Mouse (Mus musculus): Measurements from ENCODE around the gene Palm2. TPM values are rescaled to one million over a fixed set of nuclear protein-coding genes. Genes with fewer than 3 reads are reported as not detected.

The Palm2 gene
- polyA plus RNA-seq, 1 experiment from 2014 or later, result 9.7 TPM

- Histone ChIP-seq H3K4me2 (replicated peaks) (no peak overlapping the region), H3K27me3 (no peaks in the 10 kb centered on the region), H3K36me3 (0 out of 2 replicates have a peak, but pooled peaks cover 3% of the 10 kb centered on the region), H3K9me3 (no peaks in the 10 kb centered on the region), H3K4me3 (no peak overlapping the region), H3K9ac (no peak overlapping the region), H3K27ac (no peak overlapping the region), H3K4me1 (no peaks in the 10 kb centered on the region)
- ATAC-seq (ENCODE audit: low FRiP score, low read depth), result no peak
- 80% methylated on average over 11 of the region's 11 CpGs for WGBS
These were observed 297.0 kb downstream of the Palm2 start for GRCm38 (mm10) chr4:57730801-57731598.

GRCm38 (mm10) chr4:57732351-57732750 lies 298.3 kb downstream of the Palm2 start:
- WGBS, result 79% methylated on average over 5 of the region's 5 CpGs
- Histone ChIP-seq H3K9me3 (no peaks in the 10 kb centered on the region), H3K27me3 (no peaks in the 10 kb centered on the region), H3K4me1 (no peaks in the 10 kb centered on the region), H3K4me3 (no peak overlapping the region), H3K9ac (no peak overlapping the region), H3K27ac (no peak overlapping the region), H3K36me3 (0 out of 2 replicates have a peak, but pooled peaks cover 3% of the 10 kb centered on the region), H3K4me2 (replicated peaks) (no peak overlapping the region)
- ATAC-seq (ENCODE audit: low FRiP score, low read depth), result no peak

GRCm38 (mm10) chr4:57733445-57733844 lies 299.4 kb downstream of the Palm2 start:
- Histone ChIP-seq H3K36me3 (0 out of 2 replicates have a peak, but pooled peaks cover 3% of the 10 kb centered on the region), H3K9me3 (no peaks in the 10 kb centered on the region), H3K9ac (no peak overlapping the region), H3K4me1 (peaks cover 5% of the 10 kb centered on the region), H3K27me3 (no peaks in the 10 kb centered on the region), H3K27ac (no peak overlapping the region), H3K4me3 (no peak overlapping the region), H3K4me2 (replicated peaks) (no peak overlapping the region)
- no peak for ATAC-seq (ENCODE audit: low FRiP score, low read depth)
- 74% methylated on average over 3 of the region's 3 CpGs for WGBS

- no peak for ATAC-seq (ENCODE audit: low FRiP score, low read depth)
- H3K9me3 ChIP-seq, result no peaks in the 10 kb centered on the region
- H3K27ac ChIP-seq, result no peak overlapping the region
- no peak overlapping the region for H3K4me3 ChIP-seq
- H3K36me3 ChIP-seq, result 0 out of 2 replicates have a peak, but pooled peaks cover 3% of the 10 kb centered on the region
- H3K4me2 ChIP-seq (replicated peaks), result no peak overlapping the region
- no peak overlapping the region for H3K9ac ChIP-seq
- H3K27me3 ChIP-seq, result no peaks in the 10 kb centered on the region
- WGBS, result 78% methylated on average over 5 of the region's 5 CpGs
- peaks cover 18% of the 10 kb centered on the region for H3K4me1 ChIP-seq
These were observed 301.4 kb downstream of the Palm2 start for GRCm38 (mm10) chr4:57735426-57735825.

GRCm38 (mm10) chr4:57738856-57739552 lies 305.0 kb downstream of the Palm2 start:
- H3K9me3 ChIP-seq, result no peaks in the 10 kb centered on the region
- no peak overlapping the region for H3K9ac ChIP-seq
- no peaks in the 10 kb centered on the region for H3K27me3 ChIP-seq
- peak overlapping the region; percentile 44 for H3K27ac ChIP-seq
- no peak overlapping the region; the same call in 1 of the 2 replicates for H3K4me2 ChIP-seq (replicated peaks)
- no peak for ATAC-seq (ENCODE audit: low FRiP score, low read depth)
- H3K4me1 ChIP-seq, result peaks cover 34% of the 10 kb centered on the region
- WGBS, result 12% methylated on average over 8 of the region's 8 CpGs
- no peaks in the 10 kb centered on the region for H3K36me3 ChIP-seq
- H3K4me3 ChIP-seq, result no peak overlapping the region

DNA sequence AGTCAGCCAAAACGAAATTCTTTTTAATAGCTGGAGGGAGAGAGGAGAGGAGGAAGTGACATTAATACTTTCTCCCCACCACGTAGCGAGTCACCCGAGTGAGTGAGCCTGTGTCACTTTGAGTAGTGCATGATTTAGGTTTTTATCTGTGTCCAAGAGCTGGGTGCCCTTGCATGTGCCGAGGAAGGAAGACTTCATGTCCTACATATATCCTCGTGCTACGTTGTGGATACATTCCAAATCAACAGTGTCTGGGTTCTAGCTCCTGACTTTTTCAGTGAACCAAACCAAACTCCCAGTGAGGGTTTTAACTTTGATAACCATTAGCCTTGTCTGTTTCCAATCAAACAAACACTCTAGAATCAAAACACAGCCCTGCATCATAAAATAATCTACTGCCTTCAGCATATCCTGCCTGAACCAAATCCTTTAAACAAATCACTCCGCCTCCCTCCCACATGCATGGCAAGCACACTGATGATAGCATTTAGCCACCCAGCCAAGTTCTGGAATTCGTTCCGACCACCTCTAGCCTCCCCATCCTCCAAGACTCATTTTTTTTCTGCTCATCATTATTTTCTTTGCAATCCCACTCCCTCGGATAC lies 309.4 kb downstream of the Palm2 start:
- H3K4me2 ChIP-seq (replicated peaks), result no peak overlapping the region
- no peak overlapping the region for H3K9ac ChIP-seq
- WGBS, result 47% methylated on average over 11 of the region's 11 CpGs
- H3K9me3 ChIP-seq, result peaks cover 7% of the 10 kb centered on the region; the same call in 1 of the 2 replicates
- no peak overlapping the region for H3K4me3 ChIP-seq
- H3K27me3 ChIP-seq, result no peaks in the 10 kb centered on the region
- ATAC-seq (ENCODE audit: low FRiP score, low read depth), result no peak
- peaks cover 32% of the 10 kb centered on the region for H3K4me1 ChIP-seq
- H3K27ac ChIP-seq, result no peak overlapping the region
- peaks cover 11% of the 10 kb centered on the region for H3K36me3 ChIP-seq

- Histone ChIP-seq H3K4me1 (peaks cover 10% of the 10 kb centered on the region; the same call in 1 of the 2 replicates), H3K27me3 (no peaks in the 10 kb centered on the region), H3K9ac (no peak overlapping the region), H3K27ac (no peak overlapping the region), H3K36me3 (peaks cover 9% of the 10 kb centered on the region), H3K4me2 (replicated peaks) (no peak overlapping the region), H3K9me3 (peaks cover 3% of the 10 kb centered on the region; the same call in 1 of the 2 replicates), H3K4me3 (no peak overlapping the region)
- 48% methylated on average over 4 of the region's 4 CpGs for WGBS
- ATAC-seq (ENCODE audit: low FRiP score, low read depth), result no peak
These were observed 316.6 kb downstream of the Palm2 start for GRCm38 (mm10) chr4:57750651-57751050.

DNA sequence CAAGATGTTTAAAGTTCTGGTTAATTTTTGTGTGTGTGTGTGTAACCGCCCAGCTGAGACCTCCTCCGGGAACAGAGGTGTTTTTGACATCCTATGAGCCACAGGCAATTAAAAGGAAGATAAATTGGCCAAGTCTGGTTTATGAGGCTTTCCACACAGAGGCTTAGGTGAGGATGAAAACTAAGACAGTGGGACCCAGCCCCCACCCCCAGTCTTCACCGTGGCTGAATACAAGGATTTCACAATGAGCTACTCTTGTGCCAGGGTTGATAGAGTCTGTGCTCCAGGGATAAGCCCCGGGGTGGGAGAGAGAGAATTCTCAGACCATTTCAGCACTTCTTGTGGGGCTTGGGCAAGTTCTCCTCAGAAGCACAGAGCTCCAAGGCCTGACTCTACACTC lies 317.0 kb downstream of the Palm2 start:
- Histone ChIP-seq H3K9ac (no peak overlapping the region), H3K4me3 (no peak overlapping the region), H3K36me3 (peaks cover 5% of the 10 kb centered on the region; the same call in 1 of the 2 replicates), H3K27ac (no peak overlapping the region), H3K9me3 (no peaks in the 10 kb centered on the region), H3K4me1 (peaks cover 10% of the 10 kb centered on the region; the same call in 1 of the 2 replicates), H3K4me2 (replicated peaks) (no peak overlapping the region), H3K27me3 (no peaks in the 10 kb centered on the region)
- ATAC-seq (ENCODE audit: low FRiP score, low read depth), result no peak
- 49% methylated on average over 4 of the region's 4 CpGs for WGBS

DNA sequence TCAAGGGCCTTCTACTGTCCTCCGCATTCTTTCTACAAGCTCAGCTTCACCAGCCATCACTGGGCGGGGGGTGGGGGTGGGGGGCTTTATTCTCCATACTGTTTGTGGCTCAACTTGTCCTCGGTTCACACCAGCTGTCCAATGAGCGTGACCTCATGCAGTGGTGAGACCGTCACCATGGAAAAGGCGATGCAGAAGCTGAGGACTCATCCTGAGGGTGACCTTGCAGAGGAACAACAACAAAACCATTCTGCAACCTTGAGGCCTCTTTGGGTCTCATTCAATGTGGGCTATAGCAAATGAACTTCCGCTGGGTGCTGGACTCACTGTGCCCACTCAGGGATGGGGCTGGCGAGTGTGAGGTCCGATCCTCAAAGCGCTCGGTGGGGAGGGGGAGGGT lies 317.5 kb downstream of the Palm2 start:
- Histone ChIP-seq H3K4me2 (replicated peaks) (no peak overlapping the region), H3K9me3 (no peaks in the 10 kb centered on the region), H3K4me1 (peaks cover 10% of the 10 kb centered on the region; the same call in 1 of the 2 replicates), H3K4me3 (no peak overlapping the region), H3K9ac (no peak overlapping the region), H3K27me3 (no peaks in the 10 kb centered on the region), H3K36me3 (peaks cover 5% of the 10 kb centered on the region; the same call in 1 of the 2 replicates), H3K27ac (no peak overlapping the region)
- no peak for ATAC-seq (ENCODE audit: low FRiP score, low read depth)
- 89% methylated on average over 11 of the region's 11 CpGs for WGBS

DNA sequence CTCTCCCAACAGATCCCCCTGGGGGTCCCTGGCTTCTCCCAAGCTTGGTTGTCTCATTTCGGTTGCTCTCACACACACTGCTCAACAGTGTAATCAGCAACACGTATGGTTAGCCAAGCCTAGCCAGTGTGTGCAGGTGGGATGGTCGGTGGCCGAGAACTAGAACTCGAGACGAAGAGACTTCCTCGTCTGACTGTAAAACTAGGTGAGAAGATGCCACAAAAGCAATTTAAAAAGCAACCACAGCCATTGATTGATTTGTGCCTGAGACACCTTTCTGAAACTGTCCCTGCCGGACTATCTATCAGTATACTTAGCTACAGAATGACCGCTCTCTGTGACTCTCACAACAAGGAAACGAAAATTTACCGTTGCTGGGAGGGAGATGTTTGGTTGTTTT lies 321.0 kb downstream of the Palm2 start:
- Histone ChIP-seq H3K9me3 (no peaks in the 10 kb centered on the region), H3K27ac (no peak overlapping the region), H3K4me1 (peaks cover 17% of the 10 kb centered on the region), H3K4me2 (replicated peaks) (no peak overlapping the region), H3K4me3 (no peak overlapping the region), H3K9ac (no peak overlapping the region), H3K36me3 (peaks cover 5% of the 10 kb centered on the region; the same call in 1 of the 2 replicates), H3K27me3 (no peaks in the 10 kb centered on the region)
- WGBS, result 91% methylated on average over 11 of the region's 11 CpGs
- no peak for ATAC-seq (ENCODE audit: low FRiP score, low read depth)

- Histone ChIP-seq H3K27ac (no peak overlapping the region), H3K4me1 (peaks cover 7% of the 10 kb centered on the region), H3K27me3 (no peaks in the 10 kb centered on the region), H3K9ac (no peak overlapping the region), H3K36me3 (no peaks in the 10 kb centered on the region; the same call in 1 of the 2 replicates), H3K9me3 (no peaks in the 10 kb centered on the region), H3K4me2 (replicated peaks) (no peak overlapping the region), H3K4me3 (no peak overlapping the region)
- WGBS, result 60% methylated on average over 11 of the region's 11 CpGs
- no peak for ATAC-seq (ENCODE audit: low FRiP score, low read depth)
These were observed 323.9 kb downstream of the Palm2 start for GRCm38 (mm10) chr4:57757997-57758396.

All from limb, embryonic 13.5 days (tissue).